Mouse (Mus musculus): ENCODE measurements at regions not wholly inside any gene's neighbourhood (a gene's known extent, or its start where the extent isn't known, plus 50 kb on each side); places are given as distances from the start of the nearest gene placed in this dataset.

DNA sequence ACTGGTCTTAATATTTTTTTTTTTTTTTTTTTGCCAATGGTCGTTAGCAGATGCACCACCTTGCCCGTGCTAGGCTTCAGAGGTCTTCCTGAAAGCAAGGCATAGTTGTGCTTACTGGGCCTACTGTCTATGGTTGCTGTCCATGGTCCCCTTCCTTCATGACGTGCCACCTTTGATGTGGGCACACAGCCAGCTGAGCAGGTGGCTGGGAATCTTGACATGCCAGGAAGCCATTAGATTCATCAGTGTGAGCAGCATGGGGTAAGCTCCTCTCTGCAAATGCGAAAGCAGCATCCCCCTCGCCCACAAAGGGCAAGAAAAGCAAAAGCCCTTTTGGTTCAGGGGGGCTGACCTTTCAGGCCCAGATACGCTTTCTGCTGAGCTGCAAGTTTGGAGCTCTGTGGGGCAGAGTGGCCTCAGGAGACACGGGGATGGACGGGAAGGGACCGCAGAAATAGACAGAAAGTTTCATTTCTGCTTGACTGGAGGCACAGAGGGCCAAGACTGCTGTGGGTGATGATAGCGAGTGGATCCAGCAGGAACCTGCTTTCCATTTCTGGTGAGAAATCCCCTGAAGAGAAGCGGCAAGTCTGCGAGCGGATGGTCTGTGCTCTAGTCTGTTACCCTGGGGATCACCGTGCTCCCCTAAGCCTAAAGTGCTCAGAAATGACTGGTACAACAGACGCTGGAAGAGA is 116.8 kb downstream of the Zfp326 start:
- Histone ChIP-seq H3K27me3 (replicated peaks) (no peaks in the 10 kb centered on the region), H3K4me2 (no peak overlapping the region), H3K9me3 (0 out of 2 replicates have a peak, but pooled peaks cover 5% of the 10 kb centered on the region), H3K36me3 (no peaks in the 10 kb centered on the region), H3K4me3 (no peak overlapping the region), H3K9ac (no peak overlapping the region), H3K27ac (replicated peaks) (no peak overlapping the region), H3K4me1 (no peaks in the 10 kb centered on the region)
- 64% methylated on average over 15 of the region's 15 CpGs for WGBS
- ATAC-seq (ENCODE audit: extremely low read depth, insufficient number of reproducible peaks, low FRiP score, low TSS enrichment), result no peak

DNA sequence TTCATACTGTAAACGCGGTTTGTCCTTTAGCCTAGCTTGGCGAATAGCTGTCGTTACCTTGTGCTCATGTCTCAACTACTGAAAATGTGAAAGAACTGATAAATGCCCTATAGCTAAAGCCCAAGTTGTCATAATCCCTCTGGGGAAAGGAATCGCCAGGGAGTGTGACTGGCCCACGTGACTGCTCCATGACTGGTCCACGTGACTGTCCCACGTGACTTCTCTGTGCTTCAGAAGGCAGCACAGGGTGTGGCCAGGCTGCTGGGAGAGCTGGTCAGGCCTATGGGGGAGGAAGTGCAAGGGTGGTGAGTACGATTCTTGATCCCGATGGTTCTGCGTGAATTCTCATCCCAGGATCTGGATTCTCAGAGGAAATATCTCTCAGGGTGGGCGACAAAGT is 114.4 kb downstream of the Zfp326 start:
- no peak overlapping the region for H3K4me2 ChIP-seq
- no peak for ATAC-seq (ENCODE audit: extremely low read depth, insufficient number of reproducible peaks, low FRiP score, low TSS enrichment)
- WGBS, result 79% methylated on average over 12 of the region's 12 CpGs
- no peak overlapping the region for H3K27ac ChIP-seq (replicated peaks)
- H3K9ac ChIP-seq, result no peak overlapping the region
- H3K36me3 ChIP-seq, result no peaks in the 10 kb centered on the region
- no peaks in the 10 kb centered on the region for H3K4me1 ChIP-seq
- H3K4me3 ChIP-seq, result no peak overlapping the region
- H3K27me3 ChIP-seq (replicated peaks), result no peaks in the 10 kb centered on the region
- no peaks in the 10 kb centered on the region for H3K9me3 ChIP-seq

DNA sequence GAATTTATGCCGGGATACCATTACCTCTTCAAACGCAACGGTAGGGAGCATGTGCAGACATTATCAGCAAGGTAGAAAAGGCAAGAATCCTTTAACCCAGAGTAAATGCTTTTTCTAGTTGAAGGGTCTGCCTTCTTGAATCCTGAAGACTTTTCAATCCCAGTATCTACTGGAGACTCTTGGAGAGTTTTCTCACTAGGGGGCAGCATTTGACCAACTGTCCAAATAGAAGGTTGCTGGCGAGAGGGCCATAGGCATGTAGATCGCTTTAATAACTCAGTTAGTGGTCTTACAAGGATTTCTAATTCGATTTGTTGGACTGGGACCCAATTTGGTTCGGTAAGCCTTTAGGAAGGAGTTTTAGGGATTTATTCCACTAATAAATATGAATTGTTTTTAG is 110.0 kb downstream of the Zfp326 start:
- ATAC-seq (ENCODE audit: extremely low read depth, insufficient number of reproducible peaks, low FRiP score, low TSS enrichment), result no peak
- H3K9me3 ChIP-seq, result no peaks in the 10 kb centered on the region
- H3K27ac ChIP-seq (replicated peaks), result no peak overlapping the region
- 0 out of 2 replicates have a peak, but pooled peaks cover 5% of the 10 kb centered on the region for H3K4me1 ChIP-seq
- no peak overlapping the region for H3K9ac ChIP-seq
- 32% methylated on average over 7 of the region's 7 CpGs for WGBS
- no peaks in the 10 kb centered on the region for H3K27me3 ChIP-seq (replicated peaks)
- no peaks in the 10 kb centered on the region for H3K36me3 ChIP-seq
- H3K4me3 ChIP-seq, result no peak overlapping the region
- no peak overlapping the region for H3K4me2 ChIP-seq

DNA sequence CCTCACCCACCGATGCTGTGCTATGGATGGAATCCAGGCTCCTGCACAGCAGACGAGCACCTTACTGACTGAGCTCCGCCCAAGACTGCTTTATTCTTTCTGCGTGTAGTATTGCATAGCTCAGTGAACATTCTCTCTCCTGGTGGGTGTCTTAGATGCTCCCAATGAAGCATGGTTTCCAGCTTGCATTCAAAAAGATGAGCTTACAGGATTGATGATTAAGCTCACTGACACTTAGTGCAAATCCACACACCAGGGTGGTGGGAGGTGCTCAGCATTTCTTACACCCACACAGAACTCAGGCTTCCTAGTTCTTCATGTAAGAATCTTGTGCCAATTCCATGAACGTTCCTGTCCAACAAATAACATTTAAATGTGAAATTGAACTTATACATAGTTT is 106.8 kb downstream of the Zfp326 start:
- H3K4me2 ChIP-seq, result no peak overlapping the region
- no peak overlapping the region for H3K9ac ChIP-seq
- WGBS, result 67% methylated on average over 5 of the region's 5 CpGs
- no peaks in the 10 kb centered on the region for H3K9me3 ChIP-seq
- H3K4me3 ChIP-seq, result no peak overlapping the region
- H3K27me3 ChIP-seq (replicated peaks), result no peaks in the 10 kb centered on the region
- no peak overlapping the region for H3K27ac ChIP-seq (replicated peaks)
- no peak for ATAC-seq (ENCODE audit: extremely low read depth, insufficient number of reproducible peaks, low FRiP score, low TSS enrichment)
- H3K36me3 ChIP-seq, result no peaks in the 10 kb centered on the region
- H3K4me1 ChIP-seq, result peaks cover 7% of the 10 kb centered on the region; the same call in 1 of the 2 replicates

DNA sequence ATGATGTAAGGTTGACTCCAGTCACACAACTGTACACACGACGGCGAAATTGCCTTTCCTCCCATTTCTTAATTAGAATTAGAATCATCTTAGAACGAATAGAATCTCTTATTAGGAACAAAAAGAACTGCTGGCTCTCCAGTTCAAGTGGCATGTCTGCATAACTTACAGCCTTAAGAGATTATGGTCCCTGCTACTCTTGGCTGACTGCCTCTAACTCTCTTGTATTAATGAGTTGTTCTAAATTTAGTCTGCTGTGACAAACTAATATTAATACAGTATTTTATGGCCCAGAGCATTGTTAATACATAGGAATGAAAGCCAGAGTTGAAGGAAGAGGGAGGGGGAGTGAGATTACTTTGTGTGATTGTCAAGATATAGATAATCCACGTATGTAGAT is 100.4 kb downstream of the Zfp326 start:
- Histone ChIP-seq H3K4me2 (peak overlapping the region; percentile 44; the same call in 1 of the 2 replicates), H3K27ac (replicated peaks) (0 out of 2 replicates have a peak overlapping the region, but pooled peaks have one; percentile 48), H3K9me3 (no peaks in the 10 kb centered on the region), H3K4me3 (no peak overlapping the region), H3K27me3 (replicated peaks) (no peaks in the 10 kb centered on the region), H3K9ac (no peak overlapping the region), H3K4me1 (peaks cover 30% of the 10 kb centered on the region), H3K36me3 (no peaks in the 10 kb centered on the region)
- no peak for ATAC-seq (ENCODE audit: extremely low read depth, insufficient number of reproducible peaks, low FRiP score, low TSS enrichment)
- WGBS, result 33% methylated on average over 5 of the region's 5 CpGs

DNA sequence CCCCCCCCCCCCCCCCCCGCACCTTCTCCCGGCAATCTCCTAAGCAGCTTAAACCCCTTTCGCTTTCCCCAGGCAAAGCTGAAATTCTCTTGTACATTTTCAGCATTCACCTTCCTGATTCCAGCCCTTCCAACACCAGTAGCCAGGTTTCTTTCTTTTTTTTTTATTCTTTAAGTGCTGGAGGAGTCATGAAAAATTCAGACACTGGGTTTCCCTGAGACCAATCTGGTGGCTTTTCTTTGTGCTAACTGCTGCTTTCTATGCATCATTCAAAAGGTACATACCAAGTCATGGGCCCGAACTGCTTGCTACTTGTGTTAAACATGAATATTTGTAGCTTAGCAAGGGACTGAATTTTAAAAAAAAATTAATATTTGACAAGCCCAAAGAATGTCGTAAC is 99.7 kb downstream of the Zfp326 start:
- H3K27me3 ChIP-seq (replicated peaks), result no peaks in the 10 kb centered on the region
- H3K4me1 ChIP-seq, result peaks cover 26% of the 10 kb centered on the region
- H3K4me2 ChIP-seq, result peak overlapping the region; percentile 57
- WGBS, result 70% methylated on average over 5 of the region's 5 CpGs
- ATAC-seq (ENCODE audit: extremely low read depth, insufficient number of reproducible peaks, low FRiP score, low TSS enrichment), result no peak
- H3K9ac ChIP-seq, result no peak overlapping the region
- H3K36me3 ChIP-seq, result no peaks in the 10 kb centered on the region
- no peaks in the 10 kb centered on the region for H3K9me3 ChIP-seq
- no peak overlapping the region; the same call in 1 of the 2 replicates for H3K27ac ChIP-seq (replicated peaks)
- peak overlapping the region; percentile 31 for H3K4me3 ChIP-seq

DNA sequence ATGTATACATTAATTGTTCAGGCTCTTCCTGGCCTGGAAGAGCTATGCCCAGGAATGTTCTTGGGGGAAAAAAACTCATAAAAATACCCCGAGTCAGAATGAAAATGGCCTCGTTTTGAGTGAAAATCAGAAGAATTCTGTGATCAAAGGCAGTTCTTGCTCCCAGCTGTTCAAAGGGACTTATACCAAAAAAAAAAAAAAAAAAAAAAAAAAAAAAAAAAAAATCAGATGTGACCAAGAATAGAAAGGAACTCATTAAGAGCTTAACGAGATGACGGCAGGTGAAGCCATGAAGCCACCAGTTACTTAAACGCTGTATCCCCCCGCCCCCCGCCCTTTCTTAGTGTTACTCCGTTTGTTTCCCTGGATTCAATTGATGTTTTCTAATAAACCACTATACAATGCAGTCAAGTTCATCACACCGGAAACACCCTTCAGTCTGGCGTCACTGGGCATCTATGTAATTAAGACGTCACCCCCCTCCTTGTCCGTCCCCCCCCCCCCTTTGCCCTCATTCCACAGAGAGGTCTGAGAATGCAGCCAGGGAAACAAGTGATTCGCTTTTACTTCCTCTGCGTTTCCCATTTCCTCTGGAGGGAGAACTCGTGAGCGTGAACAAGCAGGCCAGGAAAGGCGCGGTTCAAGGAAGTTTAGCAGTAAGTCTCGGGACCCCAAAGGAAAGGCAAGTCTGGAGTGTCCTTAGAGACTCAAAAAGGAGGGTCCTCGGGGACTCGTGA is 99.1 kb downstream of the Zfp326 start:
- H3K9ac ChIP-seq, result no peak overlapping the region
- no peak overlapping the region for H3K27ac ChIP-seq (replicated peaks)
- WGBS, result 46% methylated on average over 21 of the region's 21 CpGs
- peaks cover 26% of the 10 kb centered on the region for H3K4me1 ChIP-seq
- no peaks in the 10 kb centered on the region for H3K36me3 ChIP-seq
- H3K9me3 ChIP-seq, result no peaks in the 10 kb centered on the region
- no peaks in the 10 kb centered on the region for H3K27me3 ChIP-seq (replicated peaks)
- peak overlapping the region; percentile 31 for H3K4me3 ChIP-seq
- no peak for ATAC-seq (ENCODE audit: extremely low read depth, insufficient number of reproducible peaks, low FRiP score, low TSS enrichment)
- peak overlapping the region; percentile 57 for H3K4me2 ChIP-seq

DNA sequence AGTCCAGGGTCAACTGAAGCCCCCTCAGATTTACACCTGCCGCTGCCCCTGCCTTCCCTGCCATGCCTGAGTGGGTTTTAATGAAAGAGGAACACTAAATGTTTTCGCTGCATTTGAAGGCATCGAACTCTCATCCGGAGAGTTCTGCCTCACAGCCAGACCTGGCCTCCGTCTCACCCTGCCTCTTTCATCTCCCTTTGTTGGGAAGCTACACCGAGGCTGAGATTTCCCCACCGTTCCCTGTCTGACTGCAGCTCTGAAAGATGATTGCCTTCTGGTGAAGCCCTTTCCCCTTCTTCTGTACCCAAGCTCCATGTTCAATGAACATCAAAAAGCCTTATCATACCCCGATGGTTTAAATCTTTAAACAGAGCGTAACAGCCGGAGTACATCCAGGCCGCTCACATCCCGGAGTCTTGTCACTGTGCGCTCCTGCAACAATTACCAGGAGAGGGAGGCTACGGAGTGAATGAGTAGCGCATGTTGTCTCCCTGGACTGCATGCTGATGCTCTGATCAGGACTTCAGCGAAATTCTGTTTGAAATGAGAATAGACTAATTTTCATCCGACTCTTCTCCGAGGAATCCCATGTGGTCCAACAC is 98.3 kb downstream of the Zfp326 start:
- Histone ChIP-seq H3K27ac (replicated peaks) (no peak overlapping the region), H3K4me2 (no peak overlapping the region), H3K9me3 (no peaks in the 10 kb centered on the region), H3K4me3 (no peak overlapping the region), H3K9ac (no peak overlapping the region), H3K4me1 (peaks cover 26% of the 10 kb centered on the region), H3K27me3 (replicated peaks) (no peaks in the 10 kb centered on the region), H3K36me3 (no peaks in the 10 kb centered on the region)
- WGBS, result 80% methylated on average over 18 of the region's 18 CpGs
- no peak for ATAC-seq (ENCODE audit: extremely low read depth, insufficient number of reproducible peaks, low FRiP score, low TSS enrichment)

Measured in heart, embryonic 13.5 days (tissue).